Mouse (Mus musculus) layer of hippocampus, adult 9-11 months (tissue): ENCODE data around the gene Gpatch1.
A peak's percentile ranks its signal among the peaks of the same experiment; 100 is the strongest.

ENCODE experiments used
- DNase-seq: peaks from one replicate; pipeline ENCODE4 v3.0.0; 2022

The Gpatch1 gene

GRCm38 (mm10) chr7:35234361-35235245 is 83.6 kb downstream of the Gpatch1 start:
- peak; percentile 97 for DNase-seq

DNA sequence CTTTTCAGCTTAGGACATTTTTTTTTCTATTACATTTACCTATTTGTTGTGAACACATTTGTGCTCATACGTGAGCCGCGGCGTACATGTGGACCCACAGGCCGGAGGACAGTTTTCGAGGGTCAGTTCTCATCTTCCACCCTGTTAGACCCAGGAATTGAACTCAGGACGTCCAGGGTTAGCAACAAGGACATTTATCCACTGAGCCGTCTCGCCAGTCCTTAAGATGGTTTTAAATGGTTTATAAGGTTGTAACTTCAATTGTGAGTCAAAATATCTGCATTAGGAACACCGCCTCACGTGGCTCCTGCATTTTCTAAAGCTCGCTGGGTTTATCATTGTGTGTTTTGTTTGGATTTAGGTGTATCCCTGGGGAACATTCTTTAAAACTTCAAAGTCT is 84.4 kb downstream of the Gpatch1 start:
- no peak for DNase-seq

DNA sequence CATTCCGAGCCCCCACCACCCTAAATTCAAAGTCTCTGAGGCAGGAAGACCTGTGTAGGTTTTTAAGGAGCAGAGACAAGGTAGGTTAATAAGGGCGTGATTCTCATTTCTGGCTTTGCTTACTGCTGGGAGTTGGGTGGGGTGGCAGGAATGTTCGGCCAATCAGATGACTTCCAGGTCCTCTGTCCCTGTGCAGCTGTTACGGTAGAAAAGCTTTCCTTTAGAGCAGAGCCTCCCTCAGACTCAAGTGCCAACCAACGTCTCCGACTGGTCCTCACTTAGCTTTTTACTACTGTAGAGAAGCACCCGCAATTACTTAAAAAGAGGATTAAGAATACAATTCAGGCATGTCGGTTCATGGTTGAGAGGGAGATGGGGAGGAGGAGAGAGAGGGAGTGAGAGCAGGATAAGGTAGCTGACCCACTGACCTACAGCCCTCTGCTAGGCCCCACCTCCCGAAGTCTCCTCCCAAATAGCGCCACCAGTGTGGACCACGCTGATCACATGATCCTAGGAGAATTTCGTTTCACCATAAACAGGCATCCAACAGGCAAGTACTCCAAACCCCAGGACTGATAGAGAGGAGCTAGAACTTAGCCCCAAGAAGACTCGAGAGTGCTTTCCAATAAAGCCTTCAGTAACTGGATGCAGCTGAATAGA is 85.3 kb downstream of the Gpatch1 start:
- DNase-seq, result no peak

GRCm38 (mm10) chr7:35230333-35230732 is 87.9 kb downstream of the Gpatch1 start:
- DNase-seq, result no peak
